In genomic region chr15:101368015-101368414, GRCm38 (mm10) we compare ENCODE assay signal across 21 mouse cellular contexts. TPM values are rescaled to one million over a fixed set of nuclear protein-coding genes. Genes with fewer than 3 reads are reported as not detected.
DNase-seq lines count a peak whose midpoint lies in the region; ATAC-seq and TF ChIP-seq lines count a peak whose summit lies in the region.
"Had no signal": no experiment of that assay in that cellular context is flagged by ENCODE, and none has a peak within 500 bp of the region (broad histone marks: within the 10 kb centered on the region; RNA-seq: fewer than 3 reads in every experiment).

No protein-coding gene starts in this region.

- intact Hi-C loops in left cerebral cortex, adult 2 months (cut with DNase I): no loop called here

- no peak for TF ChIP-seq EP300 in lung, postnatal 0 days (IDR thresholded peaks at IDR 0.05)

- no peak for TF ChIP-seq POLR2A in embryonic fibroblast, embryonic 13.5 days (IDR thresholded peaks at IDR 0.05; ENCODE audit: low read depth, low read length)

- peak overlapping the region; percentile 94; the same call in 1 of the 2 replicates for H3K27ac ChIP-seq in lung, postnatal 0 days (ENCODE audit: low read length)
- peak overlapping the region; percentile 16; the same call in 1 of the 2 replicates for H3K27ac ChIP-seq in embryonic fibroblast, embryonic 13.5 days (ENCODE audit: insufficient read depth, low read length)
- H3K27ac ChIP-seq in left cerebral cortex, adult 2 months: no peak overlapping the region
- H3K27ac ChIP-seq: forebrain, embryonic 13.5 days; hindbrain, embryonic 14.5 days had no signal

- no peak for DNase-seq in lung, postnatal 0 days (ENCODE audit: low spot score)
- no peak for DNase-seq in lung, postnatal 25 days (ENCODE audit: low spot score)
- DNase-seq in NIH3T3 (ENCODE audit: low read depth): peak; percentile 48
- DNase-seq in left cerebral cortex, adult 2 months (ENCODE audit: extremely low spot score in 1 of 2, low spot score in 2 of 2): no peak
- no peak for DNase-seq in layer of hippocampus, postnatal 25 days (ENCODE audit: extremely low spot score in 1 of 2, low spot score in 1 of 2)
- DNase-seq: adrenal gland, adult 2 months; adrenal gland, postnatal 25 days; cerebellum, adult 2 months; cerebellum, postnatal 10 days; forebrain, postnatal 0 days; gastrocnemius, postnatal 36 days; heart, postnatal 14 days had no signal

- H3K9ac ChIP-seq in lung, postnatal 0 days (replicated peaks; ENCODE audit: low read depth): no peak overlapping the region
- H3K9ac ChIP-seq: forebrain, embryonic 13.5 days; forebrain, postnatal 0 days; hindbrain, embryonic 14.5 days had no signal

- no peaks in the 10 kb centered on the region for H3K27me3 ChIP-seq in lung, postnatal 0 days (replicated peaks; ENCODE audit: insufficient read depth, low read length)
- H3K27me3 ChIP-seq: forebrain, embryonic 13.5 days had no signal

- ATAC-seq in lung, postnatal 0 days: no peak
- ATAC-seq in erythroid progenitor cell, adult 5-6 weeks (replicated peaks; ENCODE audit: low FRiP score, poor library complexity, severe bottlenecking): no peak
- ATAC-seq: forebrain, embryonic 13.5 days; forebrain, postnatal 0 days; intestine, embryonic 16.5 days had no signal

- 59% methylated on average over 6 of the region's 6 CpGs for WGBS in lung, postnatal 0 days

- no peak overlapping the region for H3K4me3 ChIP-seq in lung, postnatal 0 days (ENCODE audit: low read depth, low read length)
- H3K4me3 ChIP-seq in embryonic fibroblast, embryonic 13.5 days (ENCODE audit: insufficient read depth, low read length): no peak overlapping the region
- no peak overlapping the region for H3K4me3 ChIP-seq in left cerebral cortex, adult 2 months
- H3K4me3 ChIP-seq: forebrain, embryonic 13.5 days; heart, embryonic 15.5 days had no signal

- H3K4me1 ChIP-seq in lung, postnatal 0 days (ENCODE audit: insufficient read depth, low read depth, low read length): peaks cover 36% of the 10 kb centered on the region
- H3K4me1 ChIP-seq in embryonic fibroblast, embryonic 13.5 days (ENCODE audit: control insufficient read depth, insufficient read depth, low read length): peaks cover 11% of the 10 kb centered on the region

- no peaks in the 10 kb centered on the region for H3K36me3 ChIP-seq in lung, postnatal 0 days (ENCODE audit: insufficient read depth, low read length)
- H3K36me3 ChIP-seq: heart, embryonic 15.5 days had no signal

- H3K4me2 ChIP-seq in lung, postnatal 0 days (replicated peaks; ENCODE audit: low read depth, low read length): peak overlapping the region; percentile 11; the same call in 1 of the 2 replicates
- H3K4me2 ChIP-seq: forebrain, embryonic 13.5 days; heart, embryonic 11.5 days; hindbrain, embryonic 14.5 days had no signal

- no peak for TF ChIP-seq CTCF in lung, postnatal 0 days (IDR thresholded peaks at IDR 0.05)
- no peak for TF ChIP-seq CTCF in embryonic fibroblast, embryonic 13.5 days (IDR thresholded peaks at IDR 0.05; ENCODE audit: borderline replicate concordance, insufficient read depth, low read length)
- no peak for TF ChIP-seq CTCF in left cerebral cortex, adult 2 months (IDR thresholded peaks at IDR 0.05)

- no peaks in the 10 kb centered on the region for H3K9me3 ChIP-seq in lung, postnatal 0 days (ENCODE audit: low read length)
- H3K9me3 ChIP-seq: forebrain, embryonic 13.5 days; heart, embryonic 15.5 days had no signal

RNA-seq across cellular contexts. Expression of gene Krt80, which starts 1.9 kb away (rescaled TPM):
- 19.6 and 26.3 TPM in 2 replicates for polyA plus RNA-seq in lung, postnatal 0 days (2015; fragmentation: Nextera tagmentation; extraction: Ambion mirVana)
- 2.2 and 2.4 TPM in 2 replicates for polyA plus RNA-seq in embryonic fibroblast, embryonic 13.5 days (2011; ENCODE audit: insufficient read length, low read depth, missing spikeins)
- 1 to 10 TPM; 2.9 to 3.9 TPM for total RNA-seq in left cerebral cortex, adult 2 months (2021)
- total RNA-seq in erythroid progenitor cell, adult 5-6 weeks (2015; ENCODE audit: low replicate concordance): 0.42 and 4.7 TPM in 2 replicates
- total RNA-seq in erythroid progenitor cell, adult 5-6 weeks (2017; ENCODE audit: low replicate concordance): 0.90 and 2.5 TPM in 2 replicates
- total RNA-seq in layer of hippocampus, postnatal 25 days (2021): under 1 TPM; 0.21 to 0.22 TPM
- total RNA-seq: MEL had no signal
- polyA plus RNA-seq: embryonic facial prominence, embryonic 11.5 days had no signal

RNA-seq across cellular contexts. Expression of gene Krt7, which starts 42.8 kb away (rescaled TPM):
- polyA plus RNA-seq in lung, postnatal 0 days (2015; fragmentation: Nextera tagmentation; extraction: Ambion mirVana): 430 and 463 TPM in 2 replicates
- polyA plus RNA-seq in embryonic fibroblast, embryonic 13.5 days (2011; ENCODE audit: insufficient read length, low read depth, missing spikeins): 0.98 and 1.8 TPM in 2 replicates
- total RNA-seq in left cerebral cortex, adult 2 months (2021): under 1 TPM; 0.09 to 0.48 TPM
- total RNA-seq in erythroid progenitor cell, adult 5-6 weeks (2015; ENCODE audit: low replicate concordance): not detected in 2 replicates
- total RNA-seq in erythroid progenitor cell, adult 5-6 weeks (2017; ENCODE audit: low replicate concordance): not detected in 2 replicates
- total RNA-seq in layer of hippocampus, postnatal 25 days (2021): not detected
